Mouse (Mus musculus): Measurements from ENCODE around the gene Tk1. TPM values are rescaled to one million over a fixed set of nuclear protein-coding genes. Genes with fewer than 3 reads are reported as not detected.

Tk1 gene
- polyA plus RNA-seq, 1 experiment, result 79.4 TPM

DNA sequence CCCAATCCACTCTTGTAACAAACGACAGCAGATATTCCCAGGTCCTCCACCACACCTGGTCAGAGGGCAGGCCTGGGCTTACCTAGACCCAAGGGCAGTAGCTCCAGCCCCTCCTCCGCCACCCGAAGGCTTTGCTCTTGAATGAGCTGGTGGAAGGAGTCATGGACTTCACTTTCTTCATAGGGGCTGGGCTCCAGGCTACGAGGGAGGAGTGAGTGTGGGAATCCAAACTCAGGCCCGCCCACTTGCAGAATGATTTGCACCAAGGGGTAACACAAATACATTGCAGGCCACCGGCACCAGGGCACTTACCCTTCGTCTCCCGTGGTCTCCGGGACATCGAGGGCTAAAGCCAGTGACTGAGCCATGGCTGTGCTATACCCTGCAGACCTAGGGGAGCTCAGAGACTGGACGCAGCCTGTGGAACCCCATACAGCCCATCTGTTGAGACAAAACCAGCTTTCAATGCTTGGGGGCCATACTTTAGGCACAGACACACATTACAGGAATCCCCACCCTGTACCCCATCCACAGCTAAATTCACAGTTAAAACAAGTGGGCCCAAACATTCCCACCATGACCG, 47.0 kb downstream of the Tk1 start:
- no peak for DNase-seq (ENCODE audit: low read depth, low spot score)

DNA sequence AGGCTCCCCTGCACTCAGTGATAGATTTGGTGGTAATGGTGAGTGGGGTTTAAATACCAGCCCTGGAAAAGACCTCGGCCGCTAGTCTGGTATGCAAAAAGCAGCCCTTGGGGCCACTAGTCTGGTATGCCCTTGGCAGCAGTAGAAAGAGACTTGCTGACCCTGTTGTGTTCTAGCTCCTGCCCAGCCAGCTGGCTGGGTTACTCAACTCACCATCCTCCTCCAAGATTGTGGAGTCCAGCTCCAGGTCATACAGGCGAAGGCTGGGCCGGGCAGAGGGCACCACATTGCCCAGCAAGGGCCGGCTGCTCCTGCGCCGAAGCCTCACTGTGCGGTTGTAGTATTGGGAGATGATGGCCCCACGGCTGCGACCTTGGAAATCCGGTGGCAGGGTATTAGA, 47.9 kb downstream of the Tk1 start:
- WGBS, result 94% methylated on average over 11 of the region's 11 CpGs
- no peak for DNase-seq (ENCODE audit: low read depth, low spot score)

More for the DNA sequence above, 47.0 kb downstream of the Tk1 start:
- 24% methylated on average over 12 of the region's 12 CpGs for WGBS

DNA sequence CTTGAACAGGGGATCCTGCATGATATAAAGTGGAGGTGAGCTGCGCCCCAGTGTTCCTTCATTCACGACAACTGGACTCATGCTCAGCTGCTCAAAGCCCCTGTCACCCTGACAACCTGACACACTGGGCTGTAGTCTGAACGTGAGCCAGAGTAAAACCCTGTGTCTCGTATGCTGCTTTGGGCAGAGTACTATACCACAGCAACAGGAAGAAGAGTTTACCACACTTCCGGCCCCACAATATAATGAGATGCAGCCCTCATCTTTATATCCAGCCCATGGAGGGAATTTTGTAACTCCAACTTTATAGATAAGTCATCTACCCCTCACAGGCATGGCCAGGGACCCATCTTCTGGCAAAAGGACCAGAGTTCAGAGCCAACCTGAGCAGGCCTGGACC, 48.8 kb downstream of the Tk1 start:
- no peak for DNase-seq (ENCODE audit: low read depth, low spot score)
- WGBS, result 92% methylated on average over 5 of the region's 5 CpGs

DNA sequence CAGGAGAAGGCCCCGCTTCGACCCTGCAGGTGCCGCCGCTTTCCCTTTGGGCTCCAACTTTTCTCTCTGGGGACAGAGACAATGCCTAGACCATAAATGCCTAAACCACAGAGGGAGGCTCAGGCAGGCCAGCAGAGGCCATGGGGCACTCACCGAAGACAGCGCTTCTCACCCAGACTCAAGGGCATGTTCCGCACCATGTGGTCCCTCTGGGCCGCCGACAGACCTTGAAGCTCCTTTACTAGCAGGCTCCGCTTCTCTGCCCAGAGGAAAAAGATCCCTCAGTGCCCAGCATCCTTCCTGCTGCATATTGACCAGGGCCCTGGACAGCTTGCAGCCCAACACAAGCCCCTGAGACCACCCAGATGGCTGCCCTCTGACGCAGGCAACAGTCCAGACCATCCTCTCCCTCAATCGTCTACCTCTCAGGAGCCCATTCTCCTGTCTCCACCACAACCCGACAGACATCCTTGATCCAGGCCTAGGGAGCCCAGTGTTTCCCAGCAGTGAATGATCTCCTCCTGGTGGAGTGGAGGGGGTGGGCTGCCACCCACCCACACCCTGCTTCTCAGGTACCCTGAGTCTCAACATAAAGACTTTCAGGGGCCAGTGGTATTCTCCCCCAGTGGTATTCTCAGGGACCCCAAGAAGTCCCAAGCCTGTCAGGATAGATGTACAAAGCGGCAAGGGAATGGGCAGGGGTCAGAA, 49.7 kb downstream of the Tk1 start:
- WGBS, result 93% methylated on average over 14 of the region's 14 CpGs

DNA sequence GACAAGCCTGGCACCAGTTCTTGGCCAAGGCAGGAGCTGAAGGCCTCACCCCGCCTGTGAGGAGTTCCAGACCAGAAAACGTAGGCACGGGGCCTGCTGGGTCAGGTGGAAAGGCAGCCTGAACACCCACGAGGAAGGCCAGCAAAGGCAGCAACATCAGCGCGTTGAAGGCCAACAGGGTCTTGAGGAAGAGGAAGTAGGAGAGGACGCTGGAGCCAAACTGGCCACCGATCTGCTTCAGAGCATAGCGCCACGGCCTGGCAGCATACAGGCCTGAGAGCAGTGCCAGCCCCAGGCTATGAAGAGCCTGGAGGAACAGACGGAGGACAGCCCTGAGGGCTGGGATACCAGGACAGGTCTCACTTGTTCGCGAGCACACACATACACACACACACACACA, 50.4 kb downstream of the Tk1 start:
- 88% methylated on average over 13 of the region's 13 CpGs for WGBS
- DNase-seq (ENCODE audit: low read depth, low spot score), result no peak

More for the DNA sequence above, 49.7 kb downstream of the Tk1 start:
- DNase-seq (ENCODE audit: low read depth, low spot score), result no peak

DNA sequence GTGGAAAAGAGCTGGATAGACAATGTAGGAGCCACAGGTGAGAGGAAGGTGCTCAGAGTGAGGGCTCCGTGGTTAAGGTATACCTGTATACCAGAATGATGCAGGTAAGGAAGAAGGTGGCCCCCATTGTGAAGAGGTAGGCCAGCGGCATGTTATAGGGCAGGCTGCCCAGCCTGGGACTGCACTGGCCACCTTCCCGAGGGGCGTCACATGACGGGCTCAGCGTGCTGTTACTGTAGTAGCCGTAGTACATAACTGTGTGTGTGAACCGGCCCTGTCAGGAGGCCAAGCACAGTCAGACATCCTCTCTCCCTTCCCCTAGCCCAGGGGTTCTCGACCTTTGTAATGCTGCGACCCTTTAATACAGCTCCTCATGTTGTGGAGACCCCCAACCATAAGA, 51.0 kb downstream of the Tk1 start:
- DNase-seq (ENCODE audit: low read depth, low spot score), result no peak
- 95% methylated on average over 10 of the region's 10 CpGs for WGBS

DNA sequence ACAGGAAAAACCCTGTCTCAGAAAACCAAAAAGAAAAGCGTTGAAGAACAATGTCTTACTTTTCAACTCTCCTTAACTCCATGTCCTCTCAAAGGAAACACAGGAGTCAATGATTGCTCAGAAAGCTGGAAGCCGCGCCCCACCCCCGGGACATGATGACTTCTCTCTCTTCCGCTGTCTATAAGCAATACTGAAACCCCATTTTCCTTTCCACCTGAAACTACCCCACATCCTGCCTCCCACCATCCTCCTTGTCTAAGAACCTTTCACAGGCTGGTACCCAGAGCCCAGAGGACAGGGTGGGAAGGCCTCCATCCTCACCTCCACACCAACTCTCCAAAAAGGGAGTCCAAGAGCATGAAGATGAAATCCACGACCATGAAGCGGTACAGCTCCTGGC, 53.5 kb downstream of the Tk1 start:
- 89% methylated on average over 7 of the region's 7 CpGs for WGBS
- DNase-seq (ENCODE audit: low read depth, low spot score), result no peak

DNA sequence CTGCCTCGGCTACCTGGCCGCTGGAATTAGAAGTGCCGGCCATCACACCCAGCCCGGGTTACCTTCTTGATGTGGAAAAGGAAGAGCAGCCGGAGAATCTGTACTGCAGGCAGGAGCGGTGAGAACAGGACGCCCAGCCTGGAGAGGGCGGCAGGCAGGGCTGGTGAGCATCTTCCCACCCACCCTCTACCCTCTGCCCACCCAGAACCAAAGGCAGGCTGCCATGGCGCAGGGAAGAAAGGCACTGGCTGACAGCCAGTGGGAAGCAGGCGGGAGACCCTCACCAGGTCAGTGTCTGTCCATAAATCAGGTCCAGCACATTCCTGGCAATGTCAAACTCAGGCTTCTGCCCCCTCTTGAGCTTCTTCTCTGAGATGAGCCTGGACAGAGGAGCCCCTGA, 55.5 kb downstream of the Tk1 start:
- 87% methylated on average over 10 of the region's 10 CpGs for WGBS

DNA sequence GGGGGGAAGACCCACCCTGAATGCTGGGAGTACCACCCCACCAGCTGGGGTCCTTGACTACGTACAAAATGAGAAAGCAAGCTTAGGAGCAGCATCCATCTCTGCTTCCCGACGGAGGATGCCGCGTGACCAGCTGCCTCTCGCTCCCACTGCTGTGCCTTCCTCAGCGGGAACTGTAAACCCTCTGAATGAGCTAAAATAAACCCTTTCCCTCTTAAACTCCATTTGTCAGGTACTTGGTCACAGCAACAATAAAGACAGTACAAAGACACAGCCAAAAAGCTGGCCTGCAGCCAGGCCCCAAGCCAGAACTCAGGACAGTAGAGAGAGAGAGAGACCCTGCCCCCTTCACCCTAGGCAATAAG, 56.2 kb downstream of the Tk1 start:
- 87% methylated on average over 7 of the region's 7 CpGs for WGBS
- no peak for DNase-seq (ENCODE audit: low read depth, low spot score)

More for the DNA sequence above, 55.5 kb downstream of the Tk1 start:
- no peak for DNase-seq (ENCODE audit: low read depth, low spot score)

DNA sequence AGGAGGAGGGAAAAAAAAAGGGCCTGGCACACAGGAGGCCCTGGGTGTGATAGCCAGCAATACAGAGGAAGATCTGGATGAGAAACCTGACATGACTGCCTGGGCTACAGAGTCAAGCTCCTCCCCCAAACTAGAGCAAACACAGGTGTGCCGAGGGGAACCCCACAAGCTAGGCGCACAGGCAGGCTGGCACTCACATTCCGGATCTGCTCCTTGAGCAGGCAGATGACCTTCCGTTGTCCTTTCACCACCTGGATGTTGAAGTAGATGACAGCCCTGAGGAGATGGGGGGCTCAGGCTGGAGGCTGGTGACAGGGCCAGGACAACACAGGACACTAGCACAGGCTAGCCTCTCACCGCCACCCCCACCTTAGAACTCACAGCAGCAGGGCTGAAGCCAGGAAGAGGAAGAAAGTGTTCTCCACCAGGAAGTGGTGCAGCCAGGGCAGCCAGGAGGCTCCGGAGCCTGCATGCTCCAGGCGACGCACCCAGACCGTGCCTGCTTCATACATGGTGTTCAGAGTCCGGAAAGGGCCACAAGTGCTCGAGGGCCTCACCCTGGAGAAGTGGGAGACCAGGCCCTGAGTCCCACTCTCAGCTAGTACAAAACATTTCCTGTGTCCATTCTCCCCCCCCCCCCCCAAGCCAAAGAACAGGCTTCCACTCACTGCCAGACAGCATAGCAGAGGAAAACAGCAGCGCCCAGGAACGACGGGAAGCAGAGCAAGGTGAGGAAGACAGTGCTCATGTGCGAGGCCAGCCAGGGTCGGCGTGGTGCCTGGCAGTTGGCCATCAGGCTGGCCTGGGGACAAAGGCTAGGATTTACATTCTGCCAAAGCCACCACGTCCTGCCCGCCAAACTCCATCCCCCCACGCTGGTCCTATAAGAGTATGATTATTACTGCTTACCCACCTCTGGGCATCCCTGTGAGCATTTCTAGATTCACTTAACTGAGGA, 56.9 kb downstream of the Tk1 start:
- WGBS, result 21% methylated on average over 20 of the region's 20 CpGs
- DNase-seq (ENCODE audit: low read depth, low spot score), result peak; percentile 42

DNA sequence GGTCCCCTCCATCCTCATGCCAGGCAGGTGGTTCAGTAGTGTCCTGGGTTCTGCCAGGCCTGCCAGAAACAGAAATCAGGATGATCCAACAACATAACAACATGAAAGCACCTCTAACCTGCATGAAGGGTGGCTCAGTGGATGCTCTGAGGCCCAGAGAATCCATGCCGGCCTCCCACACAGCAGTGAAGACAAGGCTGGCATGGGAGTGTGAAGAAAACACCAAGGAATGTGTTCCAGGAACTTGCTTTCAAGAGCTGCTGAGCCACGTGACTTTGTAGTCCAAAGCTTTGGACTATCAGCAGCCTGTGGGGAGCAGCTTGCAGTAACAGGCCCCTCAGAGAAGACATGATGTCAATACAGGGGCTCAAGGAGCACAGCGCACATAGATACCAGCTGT, 59.6 kb downstream of the Tk1 start:
- WGBS, result 81% methylated on average over 3 of the region's 3 CpGs

More for the DNA sequence above, 59.6 kb downstream of the Tk1 start:
- DNase-seq (ENCODE audit: low read depth, low spot score), result no peak

Other genes with a start within 250 kb of the Tk1 start
- 8.2 and 13.2 TPM in 2 replicates for gene Tnrc6c, start 171.8 kb downstream of the Tk1 start, polyA plus RNA-seq (2012; rRNA removed)
- 25.5 and 33.4 TPM in 2 replicates for gene Tmc8, start 44.0 kb downstream of the Tk1 start, polyA plus RNA-seq (2012; rRNA removed)
- gene Tmc6, start 43.9 kb downstream of the Tk1 start, polyA plus RNA-seq (2012; rRNA removed), result 66.3 and 76.5 TPM in 2 replicates
- 0.40 and 0.41 TPM in 2 replicates for gene 6030468B19Rik, start 28.4 kb downstream of the Tk1 start, polyA plus RNA-seq (2012; rRNA removed)
- not detected in 2 replicates for gene Gm20708, start 16.4 kb downstream of the Tk1 start, polyA plus RNA-seq (2012; rRNA removed)
- gene Syngr2, start 16.4 kb downstream of the Tk1 start, polyA plus RNA-seq (2012; rRNA removed), result 317 and 353 TPM in 2 replicates
- gene Afmid, start 168 bp downstream of the Tk1 start, polyA plus RNA-seq (2012; rRNA removed), result 9.3 and 13.5 TPM in 2 replicates
- 35.8 and 45.0 TPM in 2 replicates for gene Birc5, start 23.2 kb upstream of the Tk1 start, polyA plus RNA-seq (2012; rRNA removed)
- gene Tmem235, start 34.7 kb upstream of the Tk1 start, polyA plus RNA-seq (2012; rRNA removed), result 0.09 and 0.26 TPM in 2 replicates
- gene Tha1, start 47.4 kb upstream of the Tk1 start, polyA plus RNA-seq (2012; rRNA removed), result 24.4 and 25.7 TPM in 2 replicates
- gene Socs3, start 144.0 kb upstream of the Tk1 start, polyA plus RNA-seq (2012; rRNA removed), result 45.0 and 64.6 TPM in 2 replicates
- gene Pgs1, start 160.2 kb upstream of the Tk1 start, polyA plus RNA-seq (2012; rRNA removed), result 46.4 and 50.6 TPM in 2 replicates

Data from large intestine, adult 2 months (tissue).